Comparison of ENCODE assay signal across 10 mouse cellular contexts in genomic region chr13:42884033-42884724, GRCm38 (mm10).
A peak's percentile ranks its signal among the peaks of the same experiment; 100 is the strongest.
DNase-seq lines count a peak whose midpoint lies in the region; ATAC-seq and TF ChIP-seq lines count a peak whose summit lies in the region.
"Had no signal": no experiment of that assay in that cellular context is flagged by ENCODE, and none has a peak within 500 bp of the region (broad histone marks: within the 10 kb centered on the region; RNA-seq: fewer than 3 reads in every experiment).

No protein-coding gene starts in this region.

- no peaks in the 10 kb centered on the region for H3K79me2 ChIP-seq in heart, adult 2 months (replicated peaks; ENCODE audit: control insufficient read depth, insufficient read depth, low read length)

- DNase-seq in gastrocnemius, postnatal 25 days = peak; percentile 9
- no peak for DNase-seq in gastrocnemius, postnatal 14 days
- peak; percentile 30 to 41 for DNase-seq in heart, adult 2 months
- peak; percentile 54 for DNase-seq in kidney, adult 2 months
- peak; percentile 1 for DNase-seq in naive thymus-derived CD4-positive, alpha-beta T cell, adult 2 months (ENCODE audit: low read depth)
- no peak for DNase-seq in spleen, postnatal 14 days (ENCODE audit: low spot score in 2 of 2)
- no peak for DNase-seq in thymus, postnatal 10 days (ENCODE audit: low spot score in 2 of 2)
- DNase-seq: layer of hippocampus, adult 9-11 months had no signal

- 0 out of 2 replicates have a peak overlapping the region, but pooled peaks have one; percentile 7 for H3K4me3 ChIP-seq in heart, adult 2 months
- 0 out of 2 replicates have a peak overlapping the region, but pooled peaks have one; percentile 2 for H3K4me3 ChIP-seq in kidney, adult 2 months (ENCODE audit: insufficient read depth, low read depth, low read length)
- H3K4me3 ChIP-seq in hindbrain, embryonic 16.5 days (ENCODE audit: low read length) = no peak overlapping the region
- H3K4me3 ChIP-seq: liver, embryonic 15.5 days had no signal

- intact Hi-C loops in gastrocnemius, postnatal 14 days (cut with DNase I; ENCODE audit: low total_unique reads) = no loop called here
- intact Hi-C loops in heart, adult 2 months (cut with DNase I) = loop anchor here (5.0 kb wide), 2 partner anchors 47 to 62 kb away; no protein-coding TSS in a partner anchor

- peaks cover 4% of the 10 kb centered on the region for H3K4me1 ChIP-seq in heart, adult 2 months (ENCODE audit: control insufficient read depth, insufficient read depth, low read length)
- no peaks in the 10 kb centered on the region for H3K4me1 ChIP-seq in kidney, adult 2 months (ENCODE audit: control insufficient read depth, insufficient read depth, low read length)
- no peaks in the 10 kb centered on the region for H3K4me1 ChIP-seq in hindbrain, embryonic 16.5 days (ENCODE audit: control insufficient read depth, insufficient read depth, low read depth, low read length)
- H3K4me1 ChIP-seq: liver, embryonic 15.5 days had no signal

- no peaks in the 10 kb centered on the region for H3K27me3 ChIP-seq in heart, adult 2 months (ENCODE audit: control insufficient read depth, insufficient read depth, low read length)
- no peaks in the 10 kb centered on the region for H3K27me3 ChIP-seq in kidney, adult 2 months (replicated peaks; ENCODE audit: control insufficient read depth, insufficient read depth, low read length)
- no peaks in the 10 kb centered on the region for H3K27me3 ChIP-seq in hindbrain, embryonic 16.5 days (replicated peaks; ENCODE audit: control insufficient read depth, insufficient read depth, low read length)
- H3K27me3 ChIP-seq: liver, embryonic 15.5 days had no signal

- no peak overlapping the region for H3K4me2 ChIP-seq in hindbrain, embryonic 16.5 days (ENCODE audit: low read length)
- H3K4me2 ChIP-seq: liver, embryonic 15.5 days had no signal

- WGBS in heart, adult 2 months = 28% methylated on average over 14 of the region's 14 CpGs
- WGBS in kidney, adult 2 months = 28% methylated on average over 14 of the region's 14 CpGs
- 73% methylated on average over 14 of the region's 14 CpGs for WGBS in hindbrain, embryonic 16.5 days

- H3K9me3 ChIP-seq in hindbrain, embryonic 16.5 days (ENCODE audit: control insufficient read depth, low read length) = no peaks in the 10 kb centered on the region
- H3K9me3 ChIP-seq: liver, embryonic 15.5 days had no signal

- peak; percentile 60 for TF ChIP-seq CTCF in heart, adult 2 months (IDR thresholded peaks at IDR 0.05)
- TF ChIP-seq CTCF in kidney, adult 2 months (conservative IDR thresholded peaks at IDR 0.05; ENCODE audit: insufficient read depth, insufficient read length, low read depth, low read length) = no peak

- no peak for TF ChIP-seq POLR2A in heart, adult 2 months (IDR thresholded peaks at IDR 0.05; ENCODE audit: insufficient read depth, low read depth, low read length)
- no peak for TF ChIP-seq POLR2A in kidney, adult 2 months (IDR thresholded peaks at IDR 0.05; ENCODE audit: low read depth, low read length)

- no peak for ATAC-seq in hindbrain, embryonic 16.5 days

- H3K9ac ChIP-seq in heart, adult 2 months (ENCODE audit: low read depth, low read length) = no peak overlapping the region
- H3K9ac ChIP-seq in hindbrain, embryonic 16.5 days (ENCODE audit: low read depth, low read length) = no peak overlapping the region
- H3K9ac ChIP-seq: liver, embryonic 15.5 days had no signal

- H3K27ac ChIP-seq in heart, adult 2 months = peak overlapping the region; percentile 13; the same call in 1 of the 2 replicates
- no peak overlapping the region; the same call in 1 of the 2 replicates for H3K27ac ChIP-seq in kidney, adult 2 months (ENCODE audit: insufficient read depth, low read depth, low read length)
- no peak overlapping the region for H3K27ac ChIP-seq in hindbrain, embryonic 16.5 days (ENCODE audit: low read depth, low read length)
- H3K27ac ChIP-seq: liver, embryonic 15.5 days had no signal

- H3K36me3 ChIP-seq in heart, adult 2 months (ENCODE audit: control insufficient read depth, insufficient read depth, low read length) = no peaks in the 10 kb centered on the region
- H3K36me3 ChIP-seq in kidney, adult 2 months (ENCODE audit: control insufficient read depth, insufficient read depth, low read length) = no peaks in the 10 kb centered on the region
- no peaks in the 10 kb centered on the region for H3K36me3 ChIP-seq in hindbrain, embryonic 16.5 days (ENCODE audit: control insufficient read depth, insufficient read depth, low read length)
- H3K36me3 ChIP-seq: liver, embryonic 15.5 days had no signal

- TF ChIP-seq EP300 in heart, adult 2 months (IDR thresholded peaks at IDR 0.05; ENCODE audit: insufficient read depth, low read depth, low read length) = peak; percentile 45; the same call in 1 of the 2 replicates

Comparison
In these comparisons a context has a peak if more than half of its experiments do, and no peak if none do; other contexts are left out.
1. DNase-seq: peak in gastrocnemius, postnatal 25 days (single experiment), heart, adult 2 months (2 of 2), kidney, adult 2 months (single experiment) and naive thymus-derived CD4-positive, alpha-beta T cell, adult 2 months (single experiment); none in gastrocnemius, postnatal 14 days (single experiment), spleen, postnatal 14 days (0 of 2) and thymus, postnatal 10 days (0 of 2).